Mouse (Mus musculus): ENCODE data around the gene Gjc2.
"Not testable (repeated sequence)": the region's sequence is repeated elsewhere in the genome, so short reads cannot be mapped to it uniquely, and the experiment has no call there.

Gjc2 gene

GRCm38 (mm10) chr11:59182864-59183331, at the start of gene Gjc2:
Gene Gjc2 (minus strand): TSS chr11:59183213.
- no peak for DNase-seq (ENCODE audit: low spot score in 2 of 2)

GRCm38 (mm10) chr11:59232797-59233196, 49.8 kb upstream of the Gjc2 start:
- DNase-seq (ENCODE audit: low spot score in 2 of 2): no peak

GRCm38 (mm10) chr11:59230144-59230760, 47.2 kb upstream of the Gjc2 start:
- DNase-seq (ENCODE audit: low spot score in 2 of 2): peak; percentile 67 to 74

- DNase-seq (ENCODE audit: low spot score in 2 of 2): peak; percentile 97
Observed at GRCm38 (mm10) chr11:59228122-59228953, 45.3 kb upstream of the Gjc2 start, which contains the start of gene Arf1. Gene Arf1 (minus strand): TSS chr11:59228270.

- DNase-seq (ENCODE audit: low spot score in 2 of 2): peak; percentile 55 to 69
Observed at GRCm38 (mm10) chr11:59227604-59228121, 44.6 kb upstream of the Gjc2 start.

- no peak for DNase-seq (ENCODE audit: low spot score in 2 of 2)
Observed at GRCm38 (mm10) chr11:59226787-59227603, 44.0 kb upstream of the Gjc2 start.

GRCm38 (mm10) chr11:59226251-59226650, 43.2 kb upstream of the Gjc2 start:
- DNase-seq (ENCODE audit: low spot score in 2 of 2): no peak

GRCm38 (mm10) chr11:59225167-59225566, 42.2 kb upstream of the Gjc2 start:
- DNase-seq (ENCODE audit: low spot score in 2 of 2): no peak

GRCm38 (mm10) chr11:59224470-59224869, 41.5 kb upstream of the Gjc2 start:
- no peak for DNase-seq (ENCODE audit: low spot score in 2 of 2)

- no peak for DNase-seq (ENCODE audit: low spot score in 2 of 2)
Observed at GRCm38 (mm10) chr11:59224025-59224424, 41.0 kb upstream of the Gjc2 start.

- DNase-seq (ENCODE audit: low spot score in 2 of 2): no peak
Observed at GRCm38 (mm10) chr11:59222306-59222705, 39.3 kb upstream of the Gjc2 start.

GRCm38 (mm10) chr11:59221604-59222003, 38.6 kb upstream of the Gjc2 start:
- no peak for DNase-seq (ENCODE audit: low spot score in 2 of 2)

GRCm38 (mm10) chr11:59219064-59219463, 36.1 kb upstream of the Gjc2 start:
- DNase-seq (ENCODE audit: low spot score in 2 of 2): peak in 1 of 2 experiments; percentile 39

GRCm38 (mm10) chr11:59218389-59218998, 35.5 kb upstream of the Gjc2 start:
- DNase-seq (ENCODE audit: low spot score in 2 of 2): no peak

- peak in 1 of 2 experiments; percentile 42 for DNase-seq (ENCODE audit: low spot score in 2 of 2)
Observed at GRCm38 (mm10) chr11:59216955-59217354, 33.9 kb upstream of the Gjc2 start.

GRCm38 (mm10) chr11:59212892-59213494, 30.0 kb upstream of the Gjc2 start:
- DNase-seq (ENCODE audit: low spot score in 2 of 2): no peak

- not testable (repeated sequence) for DNase-seq (ENCODE audit: low spot score in 2 of 2)
Observed at GRCm38 (mm10) chr11:59212320-59212719, 29.3 kb upstream of the Gjc2 start.

- DNase-seq (ENCODE audit: low spot score in 2 of 2): not testable (repeated sequence)
Observed at GRCm38 (mm10) chr11:59211561-59211960, 28.5 kb upstream of the Gjc2 start.

GRCm38 (mm10) chr11:59210020-59210419, 27.0 kb upstream of the Gjc2 start:
- no peak for DNase-seq (ENCODE audit: low spot score in 2 of 2)

GRCm38 (mm10) chr11:59209580-59209979, 26.6 kb upstream of the Gjc2 start:
- DNase-seq (ENCODE audit: low spot score in 2 of 2): no peak

GRCm38 (mm10) chr11:59209003-59209441, 26.0 kb upstream of the Gjc2 start:
- peak; percentile 78 to 79 for DNase-seq (ENCODE audit: low spot score in 2 of 2)
